Mouse (Mus musculus) left cerebral cortex, postnatal 36 days (tissue): ENCODE results near the gene Dlx5. TPM values are rescaled to one million over a fixed set of nuclear protein-coding genes. Genes with fewer than 3 reads are reported as not detected.

Source experiments
- DNase-seq, 2 experiments: peaks; one replicate each; pipeline ENCODE4 v3.0.0; 2021 to 2022; ENCODE audit warnings: low spot score in 2 of 2, mixed read lengths in 1 of 2
- intact Hi-C: fragments of 180-260 bp; cut with DNase I; formaldehyde crosslinking; loops from one replicate; pipeline ENCODE4 v1.15.1; 2025
- total RNA-seq, 2 experiments: library from RNA; stranded (reverse); gene quantifications; 2 replicates each; pipeline ENCODE4 v1.2.3; 2021

Dlx5 gene
- total RNA-seq, 2 experiments from 2014 or later, result 7.4 to 9.6 TPM

GRCm38 (mm10) chr6:6849744-6850143 lies 32.1 kb downstream of the Dlx5 start:
- intact Hi-C loops, result no loop called here
- no peak for DNase-seq

DNA sequence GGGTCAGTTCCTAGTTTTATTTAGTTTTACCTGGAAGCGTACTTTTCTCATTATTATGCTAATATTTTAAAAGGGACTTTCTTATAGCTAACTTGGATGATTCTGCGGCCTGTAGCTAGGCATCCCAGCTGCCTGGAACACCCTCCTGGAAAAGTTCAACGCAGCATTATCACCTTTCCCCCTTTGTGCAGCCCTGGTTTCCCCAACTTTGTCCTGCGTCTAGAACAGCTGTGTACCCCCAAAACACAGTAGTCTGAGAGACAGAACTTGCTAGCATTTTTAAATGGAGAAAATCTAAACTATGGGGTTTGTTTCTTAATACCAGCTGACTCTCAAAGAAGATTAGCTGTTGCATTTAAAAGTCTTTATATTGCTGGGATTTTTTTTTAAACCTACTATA lies 33.3 kb downstream of the Dlx5 start:
- no peak for DNase-seq
- intact Hi-C loops, result no loop called here

- DNase-seq, result no peak
Observed at GRCm38 (mm10) chr6:6833301-6833700, 48.6 kb downstream of the Dlx5 start.

GRCm38 (mm10) chr6:6830446-6830845 lies 51.4 kb downstream of the Dlx5 start:
- intact Hi-C loops, result no loop called here
- no peak for DNase-seq

More at GRCm38 (mm10) chr6:6833301-6833700, 48.6 kb downstream of the Dlx5 start:
- intact Hi-C loops, result no loop called here

Other genes with a start within 250 kb of the Dlx5 start
- 10 to 100 TPM; 10.5 to 15.6 TPM for gene Dlx6, start 18.8 kb downstream of the Dlx5 start, total RNA-seq
- 1 to 10 TPM; 5.4 to 6.5 TPM for gene Sdhaf3, start 73.9 kb upstream of the Dlx5 start, total RNA-seq